Mouse (Mus musculus): Measurements from ENCODE around the gene Zmiz1. TPM values are rescaled to one million over a fixed set of nuclear protein-coding genes. Genes with fewer than 3 reads are reported as not detected.

The Zmiz1 gene
- polyA plus RNA-seq, 1 experiment from 2014 or later, result 57.0 TPM

DNA sequence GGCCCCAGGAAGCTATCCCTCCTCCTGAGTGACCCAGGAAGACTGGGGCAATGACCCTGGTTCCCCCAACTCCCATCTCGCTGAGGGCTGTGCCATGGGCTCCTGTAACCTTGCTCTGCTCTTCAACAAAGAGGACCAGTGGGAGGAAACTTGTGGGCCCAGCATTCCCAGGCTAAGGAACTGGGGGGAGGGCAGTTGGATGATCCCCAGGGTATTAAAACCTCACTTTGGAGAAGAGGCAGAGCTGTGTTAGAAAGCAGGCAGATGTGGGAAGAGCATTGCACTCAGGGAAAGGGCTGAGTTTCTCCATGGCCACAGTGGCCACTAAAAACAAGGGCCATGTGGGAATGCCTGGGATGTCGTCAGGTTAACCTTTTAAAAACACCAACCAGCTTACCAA lies 129.2 kb downstream of the Zmiz1 start:
- DNase-seq (ENCODE audit: low spot score) (no peak), ATAC-seq (ENCODE audit: low FRiP score) (no peak)
- H3K9ac ChIP-seq (ENCODE audit: low read depth, low read length), result peak overlapping the region; percentile 47
- H3K27me3 ChIP-seq (ENCODE audit: control insufficient read depth, insufficient read depth, low read length), result no peaks in the 10 kb centered on the region
- H3K4me2 ChIP-seq (replicated peaks; ENCODE audit: low read depth, low read length), result 0 out of 2 replicates have a peak overlapping the region, but pooled peaks have one; percentile 11
- peaks cover 51% of the 10 kb centered on the region for H3K4me1 ChIP-seq (replicated peaks; ENCODE audit: control insufficient read depth, insufficient read depth, low read length)
- no peaks in the 10 kb centered on the region for H3K36me3 ChIP-seq (ENCODE audit: control insufficient read depth, insufficient read depth, low read length)
- no peaks in the 10 kb centered on the region for H3K9me3 ChIP-seq (ENCODE audit: control insufficient read depth, low read length)
- WGBS, result 35% methylated on average over 2 of the region's 2 CpGs
- no peak overlapping the region for H3K4me3 ChIP-seq (ENCODE audit: low read depth, low read length)
- peak overlapping the region; percentile 98 for H3K27ac ChIP-seq (ENCODE audit: low read depth, low read length)

DNA sequence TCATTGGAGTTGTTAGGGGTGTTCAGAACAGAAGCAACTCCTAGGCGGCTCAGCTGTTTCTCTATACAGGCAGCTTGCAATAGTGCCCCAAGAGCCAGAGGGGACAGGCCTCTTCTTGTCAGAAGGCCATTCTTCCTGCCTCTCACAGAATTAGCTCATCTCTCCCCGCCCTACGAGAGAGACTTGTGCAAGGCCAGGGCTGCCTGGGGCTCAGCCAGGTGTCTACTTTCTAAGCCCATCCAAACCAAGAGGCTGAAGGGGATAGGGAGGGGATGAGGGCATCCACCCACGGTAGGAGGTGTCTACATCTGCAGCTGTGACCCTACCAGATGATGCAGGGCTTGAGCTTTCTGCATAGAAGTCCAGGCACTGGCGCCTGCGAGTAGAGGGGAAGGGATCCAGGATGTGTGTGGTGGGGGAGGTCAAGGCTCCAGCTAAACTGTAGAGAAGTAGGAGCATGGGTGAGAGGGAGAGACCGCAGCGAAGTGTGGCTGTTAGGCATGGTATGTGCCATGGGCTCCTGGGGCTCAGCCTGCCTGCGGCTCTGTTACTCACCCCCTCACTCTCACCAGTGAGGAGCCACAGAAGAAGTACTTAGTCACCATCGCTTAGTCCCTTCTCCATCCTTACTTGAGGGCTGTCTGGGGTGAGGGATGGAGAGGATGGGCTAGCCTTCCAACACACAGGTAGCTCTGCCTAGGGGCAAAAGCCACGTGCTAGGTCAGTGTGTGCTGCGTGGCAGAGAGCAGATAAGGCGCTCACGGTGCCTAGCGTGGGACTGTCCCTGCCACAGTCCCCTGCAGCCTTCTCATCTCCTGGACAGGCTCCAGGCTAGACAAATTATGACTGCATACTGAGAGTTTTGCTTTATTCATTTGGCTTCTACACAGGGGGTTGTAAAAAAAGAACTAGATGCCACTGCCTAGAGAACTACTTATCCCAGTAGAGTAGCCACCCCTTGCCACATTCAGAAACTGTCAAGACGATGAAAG lies 130.3 kb downstream of the Zmiz1 start:
- H3K4me2 ChIP-seq (replicated peaks; ENCODE audit: low read depth, low read length), result no peak overlapping the region
- ATAC-seq (ENCODE audit: low FRiP score) (no peak), DNase-seq (ENCODE audit: low spot score) (no peak)
- no peaks in the 10 kb centered on the region for H3K9me3 ChIP-seq (ENCODE audit: control insufficient read depth, low read length)
- H3K27ac ChIP-seq (ENCODE audit: low read depth, low read length), result peak overlapping the region; percentile 74
- no peaks in the 10 kb centered on the region for H3K36me3 ChIP-seq (ENCODE audit: control insufficient read depth, insufficient read depth, low read length)
- H3K4me1 ChIP-seq (replicated peaks; ENCODE audit: control insufficient read depth, insufficient read depth, low read length), result peaks cover 47% of the 10 kb centered on the region
- H3K9ac ChIP-seq (ENCODE audit: low read depth, low read length), result 0 out of 2 replicates have a peak overlapping the region, but pooled peaks have one; percentile 17
- 54% methylated on average over 16 of the region's 16 CpGs for WGBS
- no peak overlapping the region for H3K4me3 ChIP-seq (ENCODE audit: low read depth, low read length)
- no peaks in the 10 kb centered on the region for H3K27me3 ChIP-seq (ENCODE audit: control insufficient read depth, insufficient read depth, low read length)

DNA sequence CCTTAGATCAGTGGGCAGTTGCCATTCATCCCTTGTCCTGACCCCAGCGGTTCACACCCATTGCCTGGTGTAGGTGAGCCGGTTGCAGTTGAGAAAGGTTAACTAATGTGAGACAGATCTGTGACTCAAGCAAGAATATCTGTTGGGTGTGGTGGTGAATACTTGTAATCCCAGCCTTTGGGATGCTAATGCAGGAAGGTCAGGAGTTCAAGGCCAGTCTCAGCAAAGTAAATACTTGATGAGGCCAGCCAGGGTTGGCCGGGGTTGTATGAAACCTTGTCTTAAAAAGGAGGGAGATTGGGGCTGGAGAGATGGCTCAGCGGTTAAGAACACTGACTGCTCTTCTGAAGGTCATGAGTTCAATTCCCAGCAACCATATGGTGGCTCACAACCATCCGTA lies 132.0 kb downstream of the Zmiz1 start:
- ATAC-seq (ENCODE audit: low FRiP score) (no peak), DNase-seq (ENCODE audit: low spot score) (no peak)
- WGBS, result 50% methylated on average over 4 of the region's 5 CpGs
- H3K27me3 ChIP-seq (ENCODE audit: control insufficient read depth, insufficient read depth, low read length), result no peaks in the 10 kb centered on the region
- H3K4me2 ChIP-seq (replicated peaks; ENCODE audit: low read depth, low read length), result no peak overlapping the region
- H3K4me1 ChIP-seq (replicated peaks; ENCODE audit: control insufficient read depth, insufficient read depth, low read length), result peaks cover 36% of the 10 kb centered on the region
- H3K9me3 ChIP-seq (ENCODE audit: control insufficient read depth, low read length), result no peaks in the 10 kb centered on the region
- no peak overlapping the region for H3K27ac ChIP-seq (ENCODE audit: low read depth, low read length)
- H3K36me3 ChIP-seq (ENCODE audit: control insufficient read depth, insufficient read depth, low read length), result no peaks in the 10 kb centered on the region
- H3K9ac ChIP-seq (ENCODE audit: low read depth, low read length), result no peak overlapping the region
- H3K4me3 ChIP-seq (ENCODE audit: low read depth, low read length), result no peak overlapping the region

DNA sequence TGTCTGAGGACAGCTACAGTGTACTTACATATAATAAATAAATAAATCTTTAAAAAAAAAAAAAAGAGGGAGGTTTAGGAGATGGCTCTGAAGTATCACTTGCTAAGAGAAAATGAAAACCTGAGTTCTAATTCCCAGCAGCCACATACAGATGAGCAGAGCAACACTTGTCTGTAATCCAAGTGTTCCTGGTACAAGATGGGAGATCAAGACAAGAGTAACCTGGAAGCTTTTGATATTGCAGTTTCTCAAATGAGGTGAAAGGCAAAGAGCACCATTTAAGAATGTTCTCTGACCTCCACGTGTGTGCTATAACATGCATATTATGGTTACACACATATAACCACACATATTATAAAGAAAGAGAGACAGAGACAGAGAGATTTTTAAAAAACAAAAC lies 132.4 kb downstream of the Zmiz1 start:
- Histone ChIP-seq H3K4me2 (replicated peaks; ENCODE audit: low read depth, low read length) (no peak overlapping the region), H3K9ac (ENCODE audit: low read depth, low read length) (no peak overlapping the region), H3K9me3 (ENCODE audit: control insufficient read depth, low read length) (no peaks in the 10 kb centered on the region), H3K27ac (ENCODE audit: low read depth, low read length) (no peak overlapping the region), H3K27me3 (ENCODE audit: control insufficient read depth, insufficient read depth, low read length) (no peaks in the 10 kb centered on the region), H3K4me3 (ENCODE audit: low read depth, low read length) (no peak overlapping the region), H3K4me1 (replicated peaks; ENCODE audit: control insufficient read depth, insufficient read depth, low read length) (peaks cover 31% of the 10 kb centered on the region), H3K36me3 (ENCODE audit: control insufficient read depth, insufficient read depth, low read length) (no peaks in the 10 kb centered on the region)
- 91% methylated on average over 1 of the region's 1 CpGs for WGBS
- no peak for ATAC-seq (ENCODE audit: low FRiP score)
- no peak for DNase-seq (ENCODE audit: low spot score)

DNA sequence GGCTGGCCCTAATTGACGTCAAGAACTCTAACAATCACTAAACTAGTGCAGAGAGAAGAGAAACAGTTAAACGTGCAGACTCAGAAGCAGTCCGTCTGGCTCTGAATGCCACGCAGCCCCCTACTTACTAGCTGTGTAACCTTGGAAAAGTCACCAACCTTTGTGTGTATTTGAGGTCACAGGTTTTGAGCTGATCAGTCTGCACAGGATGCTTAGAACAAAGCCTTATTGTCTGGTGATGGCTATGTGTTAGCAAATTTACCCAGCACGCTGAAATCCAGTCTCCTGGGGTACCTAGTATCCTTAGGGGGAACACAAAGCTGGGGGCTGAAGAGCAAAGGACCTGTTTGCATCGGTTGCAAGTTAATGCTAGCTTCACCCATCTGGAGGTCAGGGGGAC lies 133.5 kb downstream of the Zmiz1 start:
- no peak for ATAC-seq (ENCODE audit: low FRiP score)

DNA sequence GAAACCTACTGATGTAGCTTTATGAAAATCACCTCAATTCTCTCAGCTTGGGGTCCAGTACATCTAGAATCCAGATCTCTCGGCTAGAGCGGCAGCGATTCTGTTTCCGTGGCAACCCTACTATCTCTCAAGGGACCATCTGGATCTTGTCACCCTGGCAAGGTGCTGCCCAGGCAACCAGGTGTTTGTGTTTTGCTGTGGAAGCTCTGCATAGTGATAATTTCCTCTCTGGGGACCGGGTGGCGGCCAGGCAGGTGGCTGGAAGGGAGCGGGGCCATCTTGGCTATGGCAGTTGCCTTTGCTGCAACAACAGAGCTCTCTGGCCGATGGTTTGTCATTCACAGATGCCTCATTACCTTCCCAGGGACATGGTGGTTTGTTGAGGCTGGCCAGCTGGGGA lies 134.9 kb downstream of the Zmiz1 start:
- DNase-seq (ENCODE audit: low spot score), result no peak
- Histone ChIP-seq H3K4me2 (replicated peaks; ENCODE audit: low read depth, low read length) (no peak overlapping the region), H3K27me3 (ENCODE audit: control insufficient read depth, insufficient read depth, low read length) (no peaks in the 10 kb centered on the region), H3K9ac (ENCODE audit: low read depth, low read length) (no peak overlapping the region), H3K36me3 (ENCODE audit: control insufficient read depth, insufficient read depth, low read length) (no peaks in the 10 kb centered on the region), H3K4me1 (replicated peaks; ENCODE audit: control insufficient read depth, insufficient read depth, low read length) (peaks cover 11% of the 10 kb centered on the region), H3K27ac (ENCODE audit: low read depth, low read length) (peak overlapping the region; percentile 19; the same call in 1 of the 2 replicates), H3K9me3 (ENCODE audit: control insufficient read depth, low read length) (no peaks in the 10 kb centered on the region), H3K4me3 (ENCODE audit: low read depth, low read length) (no peak overlapping the region)
- WGBS, result 76% methylated on average over 8 of the region's 8 CpGs
- ATAC-seq (ENCODE audit: low FRiP score), result no peak

More for the DNA sequence above, 133.5 kb downstream of the Zmiz1 start:
- Histone ChIP-seq H3K27ac (ENCODE audit: low read depth, low read length) (no peak overlapping the region), H3K9ac (ENCODE audit: low read depth, low read length) (no peak overlapping the region), H3K27me3 (ENCODE audit: control insufficient read depth, insufficient read depth, low read length) (no peaks in the 10 kb centered on the region), H3K36me3 (ENCODE audit: control insufficient read depth, insufficient read depth, low read length) (no peaks in the 10 kb centered on the region), H3K4me3 (ENCODE audit: low read depth, low read length) (no peak overlapping the region), H3K9me3 (ENCODE audit: control insufficient read depth, low read length) (no peaks in the 10 kb centered on the region), H3K4me1 (replicated peaks; ENCODE audit: control insufficient read depth, insufficient read depth, low read length) (peaks cover 21% of the 10 kb centered on the region), H3K4me2 (replicated peaks; ENCODE audit: low read depth, low read length) (no peak overlapping the region)
- no peak for DNase-seq (ENCODE audit: low spot score)
- WGBS, result 52% methylated on average over 6 of the region's 6 CpGs

DNA sequence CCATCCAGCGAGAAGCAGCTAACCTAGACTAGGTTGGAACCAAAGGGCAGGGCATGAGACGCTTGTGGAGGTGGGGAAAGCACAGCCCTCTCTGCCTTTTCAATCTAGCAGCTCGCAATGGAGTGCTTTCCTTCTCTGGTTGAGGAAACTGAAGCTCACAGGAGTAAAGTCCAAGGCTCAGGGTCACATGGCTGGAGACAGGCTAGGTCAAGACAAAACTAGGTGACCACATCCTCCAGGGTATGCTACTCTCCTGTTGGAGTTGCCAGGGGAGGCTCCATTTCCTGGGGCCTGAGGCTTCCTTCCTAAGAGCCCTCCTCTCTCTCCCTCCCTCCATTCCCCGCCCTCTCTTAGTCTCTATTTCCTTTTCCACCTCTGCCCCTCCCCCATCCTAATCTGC lies 135.6 kb downstream of the Zmiz1 start:
- WGBS, result 60% methylated on average over 4 of the region's 4 CpGs
- ATAC-seq (ENCODE audit: low FRiP score), result no peak
- H3K36me3 ChIP-seq (ENCODE audit: control insufficient read depth, insufficient read depth, low read length), result no peaks in the 10 kb centered on the region

DNA sequence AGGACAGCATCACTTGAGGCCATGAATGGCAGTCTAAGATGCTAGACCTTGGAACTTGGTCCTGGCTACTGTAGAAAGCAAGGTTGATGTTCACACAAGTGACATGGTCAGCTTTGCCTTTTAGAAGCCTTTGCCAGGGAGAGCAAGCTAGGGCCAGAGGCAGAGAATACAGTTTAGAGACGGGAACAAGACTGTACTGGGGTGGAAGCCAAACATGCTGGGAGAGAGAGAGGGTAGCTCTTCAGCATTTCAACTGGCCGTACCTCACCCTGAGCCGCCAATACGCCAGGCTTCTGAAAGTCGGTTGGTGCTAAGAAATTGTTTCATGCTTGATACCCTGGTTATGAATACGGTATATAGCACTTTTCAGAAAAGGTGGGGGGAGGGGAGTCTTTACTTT lies 140.0 kb downstream of the Zmiz1 start:
- H3K27ac ChIP-seq (ENCODE audit: low read depth, low read length), result no peak overlapping the region
- DNase-seq (ENCODE audit: low spot score), result no peak
- no peak overlapping the region for H3K4me2 ChIP-seq (replicated peaks; ENCODE audit: low read depth, low read length)
- peaks cover 14% of the 10 kb centered on the region for H3K4me1 ChIP-seq (replicated peaks; ENCODE audit: control insufficient read depth, insufficient read depth, low read length)
- H3K36me3 ChIP-seq (ENCODE audit: control insufficient read depth, insufficient read depth, low read length), result no peaks in the 10 kb centered on the region
- H3K9ac ChIP-seq (ENCODE audit: low read depth, low read length), result no peak overlapping the region
- no peak for ATAC-seq (ENCODE audit: low FRiP score)
- H3K4me3 ChIP-seq (ENCODE audit: low read depth, low read length), result no peak overlapping the region
- no peaks in the 10 kb centered on the region for H3K27me3 ChIP-seq (ENCODE audit: control insufficient read depth, insufficient read depth, low read length)
- no peaks in the 10 kb centered on the region for H3K9me3 ChIP-seq (ENCODE audit: control insufficient read depth, low read length)
- 94% methylated on average over 6 of the region's 6 CpGs for WGBS

More for the DNA sequence above, 135.6 kb downstream of the Zmiz1 start:
- H3K4me2 ChIP-seq (replicated peaks; ENCODE audit: low read depth, low read length), result no peak overlapping the region
- H3K4me3 ChIP-seq (ENCODE audit: low read depth, low read length), result no peak overlapping the region
- H3K4me1 ChIP-seq (replicated peaks; ENCODE audit: control insufficient read depth, insufficient read depth, low read length), result peaks cover 5% of the 10 kb centered on the region
- no peaks in the 10 kb centered on the region for H3K9me3 ChIP-seq (ENCODE audit: control insufficient read depth, low read length)
- no peak for DNase-seq (ENCODE audit: low spot score)
- H3K27ac ChIP-seq (ENCODE audit: low read depth, low read length), result peak overlapping the region; percentile 19; the same call in 1 of the 2 replicates
- H3K27me3 ChIP-seq (ENCODE audit: control insufficient read depth, insufficient read depth, low read length), result no peaks in the 10 kb centered on the region
- no peak overlapping the region for H3K9ac ChIP-seq (ENCODE audit: low read depth, low read length)

DNA sequence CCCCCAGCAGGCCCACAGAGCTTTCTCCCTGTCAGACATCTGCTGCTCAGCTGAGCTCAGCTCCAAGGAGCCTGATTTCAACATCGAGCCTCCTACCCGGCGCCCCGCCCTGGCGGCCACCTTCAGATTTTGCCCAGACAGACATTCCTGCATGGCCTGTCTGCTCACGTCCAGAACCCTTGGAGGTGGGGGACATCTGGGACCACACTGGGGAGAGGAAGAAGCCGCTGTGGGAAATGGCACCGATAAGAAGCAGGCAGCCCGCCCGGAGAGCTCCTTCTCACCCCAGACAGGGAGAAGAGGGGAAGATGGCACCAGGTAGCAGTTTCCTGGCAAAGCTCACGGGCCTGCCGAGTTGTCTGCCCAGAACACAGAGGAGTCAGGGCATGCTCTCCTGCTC lies 140.9 kb downstream of the Zmiz1 start:
- 75% methylated on average over 12 of the region's 12 CpGs for WGBS
- no peaks in the 10 kb centered on the region for H3K36me3 ChIP-seq (ENCODE audit: control insufficient read depth, insufficient read depth, low read length)
- DNase-seq (ENCODE audit: low spot score) (no peak), ATAC-seq (ENCODE audit: low FRiP score) (no peak)
- no peak overlapping the region for H3K4me2 ChIP-seq (replicated peaks; ENCODE audit: low read depth, low read length)
- peaks cover 18% of the 10 kb centered on the region for H3K4me1 ChIP-seq (replicated peaks; ENCODE audit: control insufficient read depth, insufficient read depth, low read length)
- no peaks in the 10 kb centered on the region for H3K27me3 ChIP-seq (ENCODE audit: control insufficient read depth, insufficient read depth, low read length)
- no peak overlapping the region for H3K9ac ChIP-seq (ENCODE audit: low read depth, low read length)
- no peak overlapping the region for H3K27ac ChIP-seq (ENCODE audit: low read depth, low read length)
- H3K9me3 ChIP-seq (ENCODE audit: control insufficient read depth, low read length), result no peaks in the 10 kb centered on the region
- no peak overlapping the region for H3K4me3 ChIP-seq (ENCODE audit: low read depth, low read length)

All from hindbrain, embryonic 11.5 days (tissue).